Mouse (Mus musculus): Measurements from ENCODE around the gene Col6a2.

Gene Col6a2

GRCm38 (mm10) chr10:76551556-76551955 is 71.9 kb downstream of the Col6a2 start:
- in situ Hi-C loops (cut with MboI, MseI) = no loop called here

- in situ Hi-C loops (cut with MboI, MseI) = no loop called here
Observed at GRCm38 (mm10) chr10:76550458-76550857, 73.0 kb downstream of the Col6a2 start.

- in situ Hi-C loops (cut with MboI, MseI) = no loop called here
Observed at GRCm38 (mm10) chr10:76548218-76548617, 75.2 kb downstream of the Col6a2 start.

GRCm38 (mm10) chr10:76546566-76546965 is 76.9 kb downstream of the Col6a2 start:
- in situ Hi-C loops (cut with MboI, MseI) = no loop called here

Measured in T-helper 2 cell (primary cell).